Mouse (Mus musculus) small intestine, adult 2 months (tissue): ENCODE data around the gene Smc1b.

Experiments
- CTCF ChIP-seq: fragments of 200-500 bp; IDR thresholded peaks from 2 replicates; pipeline ENCODE4 v1.5.1; 2012; ENCODE audit warnings: low read depth, mild to moderate bottlenecking, control low read depth, inconsistent platforms, low read length, moderate library complexity, mixed read lengths; ENCODE audit not compliant: insufficient replicate concordance, insufficient read length; ENCODE audit errors: extremely low read depth
- POLR2A ChIP-seq: fragments of 200-500 bp; IDR thresholded peaks from 2 replicates; pipeline ENCODE4 v1.6.1; 2012; ENCODE audit warnings: low read depth, mild to moderate bottlenecking, control low read depth, inconsistent platforms, low read length, moderate library complexity

- TF ChIP-seq POLR2A (no peak), CTCF (no peak)
Measured at GRCm38 (mm10) chr15:85131275-85132192, at the start of gene Smc1b, which contains the start of gene Ribc2.
